Mouse (Mus musculus): ENCODE data around the gene Cmss1. TPM values are rescaled to one million over a fixed set of nuclear protein-coding genes. Genes with fewer than 3 reads are reported as not detected.

The Cmss1 gene
- polyA plus RNA-seq, 1 experiment from 2014 or later = 19.1 TPM

GRCm38 (mm10) chr16:57553235-57553634 lies 53.4 kb downstream of the Cmss1 start:
- no peaks in the 10 kb centered on the region for H3K36me3 ChIP-seq (replicated peaks; ENCODE audit: insufficient read depth, low read length)
- no peak for TF ChIP-seq CTCF (IDR thresholded peaks at IDR 0.05; ENCODE audit: low read depth)
- TF ChIP-seq EP300 (IDR thresholded peaks at IDR 0.05; ENCODE audit: low read depth) = no peak
- no peak overlapping the region for H3K27ac ChIP-seq (ENCODE audit: low read depth)
- ATAC-seq (no peak), DNase-seq (no peak)
- H3K4me2 ChIP-seq (ENCODE audit: low read depth, low read length) = no peak overlapping the region
- no peak overlapping the region for H3K4me3 ChIP-seq (ENCODE audit: low read depth, low read length)
- H3K27me3 ChIP-seq (ENCODE audit: insufficient read depth, low read length) = no peaks in the 10 kb centered on the region
- H3K9ac ChIP-seq (replicated peaks) = no peak overlapping the region
- no peaks in the 10 kb centered on the region for H3K9me3 ChIP-seq (ENCODE audit: low read length)
- H3K4me1 ChIP-seq (ENCODE audit: insufficient read depth) = no peaks in the 10 kb centered on the region

- WGBS (ENCODE audit: insufficient replicate concordance) = 77% methylated on average over 5 of the region's 5 CpGs
- Histone ChIP-seq H3K4me2 (ENCODE audit: low read depth, low read length) (no peak overlapping the region), H3K27ac (ENCODE audit: low read depth) (no peak overlapping the region), H3K9ac (replicated peaks) (no peak overlapping the region), H3K27me3 (ENCODE audit: insufficient read depth, low read length) (no peaks in the 10 kb centered on the region), H3K36me3 (replicated peaks; ENCODE audit: insufficient read depth, low read length) (no peaks in the 10 kb centered on the region), H3K4me1 (ENCODE audit: insufficient read depth) (0 out of 2 replicates have a peak, but pooled peaks cover 2% of the 10 kb centered on the region), H3K9me3 (ENCODE audit: low read length) (no peaks in the 10 kb centered on the region), H3K4me3 (ENCODE audit: low read depth, low read length) (no peak overlapping the region)
- DNase-seq (no peak), ATAC-seq (no peak)
- TF ChIP-seq CTCF (IDR thresholded peaks at IDR 0.05; ENCODE audit: low read depth) (no peak), EP300 (IDR thresholded peaks at IDR 0.05; ENCODE audit: low read depth) (no peak)
These were observed 54.0 kb downstream of the Cmss1 start for GRCm38 (mm10) chr16:57552709-57553108.

- H3K4me2 ChIP-seq (ENCODE audit: low read depth, low read length) = peak overlapping the region; percentile 33
- 0 out of 2 replicates have a peak, but pooled peaks cover 2% of the 10 kb centered on the region for H3K4me1 ChIP-seq (ENCODE audit: insufficient read depth)
- H3K9me3 ChIP-seq (ENCODE audit: low read length) = no peaks in the 10 kb centered on the region
- H3K27ac ChIP-seq (ENCODE audit: low read depth) = no peak overlapping the region
- 0 out of 2 replicates have a peak overlapping the region, but pooled peaks have one; percentile 16 for H3K9ac ChIP-seq (replicated peaks)
- 0 out of 2 replicates have a peak, but pooled peaks have one; percentile 23 for TF ChIP-seq CTCF (IDR thresholded peaks at IDR 0.05; ENCODE audit: low read depth)
- no peak for TF ChIP-seq EP300 (IDR thresholded peaks at IDR 0.05; ENCODE audit: low read depth)
- no peaks in the 10 kb centered on the region for H3K27me3 ChIP-seq (ENCODE audit: insufficient read depth, low read length)
- no peak overlapping the region for H3K4me3 ChIP-seq (ENCODE audit: low read depth, low read length)
- no peak for DNase-seq
- H3K36me3 ChIP-seq (replicated peaks; ENCODE audit: insufficient read depth, low read length) = no peaks in the 10 kb centered on the region
- no peak for ATAC-seq
- WGBS (ENCODE audit: insufficient replicate concordance) = 69% methylated on average over 2 of the region's 2 CpGs
These were observed 55.0 kb downstream of the Cmss1 start for GRCm38 (mm10) chr16:57551617-57552016.

- Histone ChIP-seq H3K4me1 (ENCODE audit: insufficient read depth) (0 out of 2 replicates have a peak, but pooled peaks cover 2% of the 10 kb centered on the region), H3K36me3 (replicated peaks; ENCODE audit: insufficient read depth, low read length) (no peaks in the 10 kb centered on the region), H3K27ac (ENCODE audit: low read depth) (no peak overlapping the region), H3K4me2 (ENCODE audit: low read depth, low read length) (peak overlapping the region; percentile 33), H3K9ac (replicated peaks) (no peak overlapping the region), H3K27me3 (ENCODE audit: insufficient read depth, low read length) (no peaks in the 10 kb centered on the region), H3K9me3 (ENCODE audit: low read length) (no peaks in the 10 kb centered on the region), H3K4me3 (ENCODE audit: low read depth, low read length) (peak overlapping the region; percentile 19)
- ATAC-seq (no peak), DNase-seq (no peak)
- TF ChIP-seq EP300 (IDR thresholded peaks at IDR 0.05; ENCODE audit: low read depth) = no peak
- no peak for TF ChIP-seq CTCF (IDR thresholded peaks at IDR 0.05; ENCODE audit: low read depth)
- WGBS (ENCODE audit: insufficient replicate concordance) = 46% methylated on average over 2 of the region's 2 CpGs
These were observed 55.8 kb downstream of the Cmss1 start for GRCm38 (mm10) chr16:57550817-57551216.

- ATAC-seq (no peak), DNase-seq (no peak)
- no peaks in the 10 kb centered on the region for H3K36me3 ChIP-seq (replicated peaks; ENCODE audit: insufficient read depth, low read length)
- TF ChIP-seq EP300 (IDR thresholded peaks at IDR 0.05; ENCODE audit: low read depth) = 0 out of 2 replicates have a peak, but pooled peaks have one; percentile 7
- no peak for TF ChIP-seq CTCF (IDR thresholded peaks at IDR 0.05; ENCODE audit: low read depth)
- no peaks in the 10 kb centered on the region for H3K27me3 ChIP-seq (ENCODE audit: insufficient read depth, low read length)
- H3K4me2 ChIP-seq (ENCODE audit: low read depth, low read length) = peak overlapping the region; percentile 71
- H3K4me1 ChIP-seq (ENCODE audit: insufficient read depth) = 0 out of 2 replicates have a peak, but pooled peaks cover 5% of the 10 kb centered on the region
- peak overlapping the region; percentile 31; the same call in 1 of the 2 replicates for H3K27ac ChIP-seq (ENCODE audit: low read depth)
- 30% methylated on average over 3 of the region's 3 CpGs for WGBS (ENCODE audit: insufficient replicate concordance)
- H3K9me3 ChIP-seq (ENCODE audit: low read length) = no peaks in the 10 kb centered on the region
- H3K4me3 ChIP-seq (ENCODE audit: low read depth, low read length) = peak overlapping the region; percentile 53
- H3K9ac ChIP-seq (replicated peaks) = peak overlapping the region; percentile 65; the same call in 1 of the 2 replicates
These were observed 56.6 kb downstream of the Cmss1 start for GRCm38 (mm10) chr16:57550088-57550487.

GRCm38 (mm10) chr16:57549061-57550037 lies 57.3 kb downstream of the Cmss1 start:
- TF ChIP-seq CTCF (IDR thresholded peaks at IDR 0.05; ENCODE audit: low read depth) (no peak), EP300 (IDR thresholded peaks at IDR 0.05; ENCODE audit: low read depth) (no peak)
- peak; percentile 78 for ATAC-seq
- WGBS (ENCODE audit: insufficient replicate concordance) = under 1% methylated on average over 48 of the region's 64 CpGs
- Histone ChIP-seq H3K4me2 (ENCODE audit: low read depth, low read length) (peak overlapping the region; percentile 71), H3K27ac (ENCODE audit: low read depth) (peak overlapping the region; percentile 66), H3K27me3 (ENCODE audit: insufficient read depth, low read length) (no peaks in the 10 kb centered on the region), H3K36me3 (replicated peaks; ENCODE audit: insufficient read depth, low read length) (no peaks in the 10 kb centered on the region), H3K4me1 (ENCODE audit: insufficient read depth) (0 out of 2 replicates have a peak, but pooled peaks cover 5% of the 10 kb centered on the region), H3K9me3 (ENCODE audit: low read length) (no peaks in the 10 kb centered on the region), H3K9ac (replicated peaks) (peak overlapping the region; percentile 65), H3K4me3 (ENCODE audit: low read depth, low read length) (peak overlapping the region; percentile 53)
- DNase-seq = peak; percentile 69

All from liver, postnatal 0 days (tissue).